Mouse (Mus musculus) heart, adult 11 months (tissue): ENCODE measurements around the gene Cx3cr1.
A peak's percentile ranks its signal among the peaks of the same experiment; 100 is the strongest.

Source experiments
- DNase-seq: peaks from one replicate; pipeline ENCODE4 v3.0.0; 2022

Cx3cr1 gene

GRCm38 (mm10) chr9:120024171-120024570 is 45.5 kb downstream of the Cx3cr1 start:
- peak; percentile 93 for DNase-seq

- DNase-seq = peak; percentile 95
Observed at GRCm38 (mm10) chr9:120023086-120023811, 46.4 kb downstream of the Cx3cr1 start, which contains the start of gene Xirp1. Gene Xirp1, minus strand, starts transcription at chr9:120023598.

DNA sequence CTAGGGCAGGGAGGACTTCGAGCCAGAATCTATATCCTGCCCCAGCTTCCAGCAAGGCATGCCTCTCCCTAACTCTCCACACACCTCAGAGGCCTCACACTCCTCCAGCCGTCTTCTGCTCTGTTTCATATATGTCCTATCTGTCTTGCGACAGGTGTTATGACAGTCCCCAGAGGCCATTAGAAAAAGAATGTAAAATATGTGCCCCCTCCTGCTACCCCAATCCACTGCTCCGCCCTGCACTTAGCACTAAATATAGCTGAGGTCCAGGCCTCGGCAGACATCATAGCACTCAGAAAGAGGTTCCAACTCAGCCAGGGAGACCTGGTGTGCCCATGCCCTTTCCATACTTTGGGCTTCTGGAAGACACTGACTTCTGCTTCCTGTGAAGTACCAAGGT is 48.5 kb downstream of the Cx3cr1 start:
- DNase-seq = peak; percentile 96

GRCm38 (mm10) chr9:120020285-120020890 is 49.3 kb downstream of the Cx3cr1 start:
- DNase-seq = peak; percentile 95

GRCm38 (mm10) chr9:120016956-120017355 is 52.7 kb downstream of the Cx3cr1 start:
- DNase-seq = peak; percentile 91

GRCm38 (mm10) chr9:120014828-120015227 is 54.9 kb downstream of the Cx3cr1 start:
- DNase-seq = peak; percentile 88

DNA sequence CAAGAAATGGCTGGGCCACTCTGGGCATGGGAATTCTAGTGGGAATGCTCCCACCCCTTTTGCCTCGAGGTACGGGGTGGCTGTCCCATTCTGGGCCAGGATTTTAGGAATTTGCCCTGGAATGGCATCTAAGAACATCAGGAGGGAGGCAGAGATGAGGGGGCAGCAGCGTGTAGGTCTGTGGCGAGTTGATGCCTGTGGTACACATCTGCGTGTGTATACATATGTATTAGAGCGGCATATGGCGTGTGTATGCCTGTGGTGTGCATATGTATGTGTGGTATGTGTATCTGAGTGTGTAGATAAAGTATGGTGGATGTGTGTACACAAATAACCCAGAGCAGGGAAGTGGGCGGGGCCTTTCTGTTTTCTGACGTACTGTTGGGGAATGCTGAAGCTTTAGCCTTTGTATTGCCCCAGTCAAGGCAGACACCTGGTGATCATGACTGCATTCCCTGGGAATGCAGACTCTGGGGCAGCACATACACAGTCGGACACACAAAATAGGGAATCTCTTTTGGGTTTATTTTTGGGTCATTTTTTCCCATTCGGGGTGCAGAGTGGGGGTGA is 56.3 kb downstream of the Cx3cr1 start:
- peak; percentile 89 for DNase-seq

DNA sequence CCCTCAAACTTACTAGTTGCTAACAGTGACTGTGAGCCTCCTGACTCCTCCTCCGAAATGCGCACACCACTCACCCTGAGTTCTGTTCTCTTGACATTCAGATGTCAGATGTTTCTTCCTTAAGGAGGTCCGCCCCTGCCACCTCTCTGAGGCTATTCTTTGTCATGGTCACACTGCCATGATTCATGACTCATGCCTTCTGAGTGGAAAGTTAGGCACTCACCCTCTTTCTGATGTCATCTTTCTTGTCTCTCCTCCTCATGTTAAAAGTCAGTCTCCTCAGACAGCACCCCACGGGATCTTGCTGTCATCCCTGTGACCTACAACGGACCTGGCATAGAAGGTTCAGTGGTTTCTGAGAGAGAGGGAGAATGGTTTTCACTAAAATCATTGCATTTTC is 56.9 kb downstream of the Cx3cr1 start:
- peak; percentile 91 for DNase-seq

DNA sequence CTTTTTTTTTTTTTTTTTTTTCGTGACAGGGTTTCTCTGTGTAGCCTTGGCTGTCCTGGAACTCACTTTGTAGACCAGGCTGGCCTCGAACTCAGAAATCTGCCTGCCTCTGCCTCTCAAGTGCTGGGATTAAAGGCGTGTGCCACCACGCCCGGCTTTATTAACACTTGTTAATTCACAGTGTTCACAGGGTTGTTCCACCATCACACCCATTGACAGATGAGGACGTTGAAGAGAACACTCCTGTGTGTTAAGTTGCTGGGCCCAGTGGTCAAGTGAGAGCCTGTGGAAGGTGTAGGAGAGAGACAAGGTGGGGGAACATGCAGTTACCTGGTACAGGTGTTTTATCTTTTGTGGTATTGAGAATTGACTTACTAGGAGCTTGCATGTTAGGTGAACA is 57.5 kb downstream of the Cx3cr1 start:
- peak; percentile 90 for DNase-seq

- DNase-seq = peak; percentile 97
Observed at GRCm38 (mm10) chr9:120011533-120011932, 58.1 kb downstream of the Cx3cr1 start.

DNA sequence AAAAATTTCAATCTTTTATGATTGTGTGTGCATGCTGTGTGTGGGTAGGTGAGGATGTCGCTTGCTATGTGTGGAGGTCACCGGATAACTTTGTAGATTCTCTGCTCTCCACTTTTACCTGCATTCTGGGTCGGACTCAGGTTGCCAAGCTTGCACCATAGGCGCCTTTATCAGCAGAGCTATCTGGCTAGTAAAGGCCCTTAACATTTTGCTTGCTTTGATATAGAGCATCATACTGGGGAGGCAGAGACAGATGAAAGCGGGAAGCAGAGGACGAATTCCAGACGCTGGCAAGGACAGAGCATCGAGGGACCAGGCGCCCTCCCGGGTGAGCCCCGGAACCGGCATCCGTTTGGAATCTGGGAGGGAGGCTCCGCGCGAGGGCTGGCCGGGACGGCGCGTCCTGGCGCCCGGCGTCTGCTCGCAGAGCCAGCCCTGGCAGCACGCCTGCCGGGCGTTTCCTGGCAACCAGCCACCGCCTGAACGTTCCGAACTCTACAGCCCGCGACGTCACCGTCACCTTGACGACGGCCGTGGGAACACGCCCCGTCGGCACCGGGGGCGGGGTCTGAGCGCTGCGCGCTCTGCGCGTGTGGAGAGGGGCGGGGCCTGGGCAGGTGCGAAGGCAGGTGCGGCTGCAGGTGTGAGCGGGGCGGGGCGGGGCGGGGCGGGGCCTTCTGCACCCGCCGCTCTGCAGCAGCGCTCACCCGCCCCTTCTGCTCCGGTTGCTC is 58.7 kb downstream of the Cx3cr1 start:
- DNase-seq = peak; percentile 100

DNA sequence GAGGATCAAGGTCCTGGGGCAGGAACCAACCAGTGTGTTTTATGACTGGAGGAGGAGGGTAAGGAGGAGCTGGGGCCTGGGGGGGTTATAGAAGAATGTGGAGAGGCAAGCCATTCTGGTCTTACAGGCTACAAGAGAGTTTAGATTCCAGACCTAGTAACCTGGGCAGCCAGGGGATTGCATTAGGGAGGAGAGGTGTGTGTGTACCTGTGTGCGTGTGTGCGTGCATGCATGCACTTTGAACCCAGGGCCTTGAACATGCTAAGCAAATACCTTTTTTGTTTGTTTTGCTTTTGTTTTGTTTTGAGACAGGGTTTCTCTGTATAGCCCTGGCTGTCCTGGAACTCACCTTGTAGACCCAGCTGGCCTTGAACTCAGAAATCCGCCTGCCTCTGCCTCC is 59.8 kb downstream of the Cx3cr1 start:
- DNase-seq = peak; percentile 85

DNA sequence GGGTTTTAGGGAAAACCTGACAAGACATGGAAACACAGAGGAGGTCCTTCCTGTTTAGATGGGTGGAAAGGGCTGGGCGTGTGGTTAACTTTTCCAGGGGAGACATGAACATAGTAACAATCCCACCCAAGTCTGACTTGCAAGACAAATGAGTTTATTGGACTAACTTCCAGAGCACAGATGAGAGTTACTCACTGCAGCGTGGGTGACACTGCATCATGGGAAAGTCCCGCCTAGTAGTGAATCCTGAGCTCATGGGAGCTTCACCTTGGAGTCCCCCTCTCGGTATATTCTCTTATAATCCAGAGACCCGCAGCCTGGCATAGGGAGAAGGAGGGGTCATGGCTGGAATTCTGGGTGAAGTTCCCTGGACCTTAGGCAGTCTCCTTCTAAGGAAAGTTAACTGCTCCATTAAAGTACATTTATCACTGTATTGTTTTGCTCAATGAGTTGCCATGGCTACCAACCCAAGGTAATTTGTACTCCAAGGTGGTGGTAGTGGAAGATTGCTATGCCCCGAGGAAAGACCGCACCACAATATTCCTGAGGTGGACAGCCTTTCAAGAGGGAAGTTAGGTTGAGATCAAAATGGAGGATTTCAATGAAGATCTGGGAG is 60.3 kb downstream of the Cx3cr1 start:
- DNase-seq = peak; percentile 88

DNA sequence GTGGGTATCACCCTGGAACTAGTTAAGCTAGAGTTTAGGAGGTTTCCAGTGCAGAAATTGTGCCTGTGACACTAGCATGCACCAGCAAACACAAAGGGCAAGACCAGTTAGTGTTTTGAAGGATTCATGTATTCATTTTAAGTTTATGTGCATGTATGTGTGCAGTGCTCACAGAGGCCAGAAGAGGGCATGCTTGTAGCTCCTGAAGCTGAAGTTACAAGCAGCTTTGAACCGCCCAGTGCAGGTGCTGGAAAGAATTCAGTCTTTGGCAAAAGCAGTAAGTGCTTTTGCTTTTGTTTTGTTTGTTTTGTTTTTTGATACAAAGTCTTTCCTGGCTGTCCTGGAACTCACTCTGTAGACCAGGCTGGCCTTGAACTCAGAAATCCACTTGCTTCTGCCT is 61.8 kb downstream of the Cx3cr1 start:
- no peak for DNase-seq

DNA sequence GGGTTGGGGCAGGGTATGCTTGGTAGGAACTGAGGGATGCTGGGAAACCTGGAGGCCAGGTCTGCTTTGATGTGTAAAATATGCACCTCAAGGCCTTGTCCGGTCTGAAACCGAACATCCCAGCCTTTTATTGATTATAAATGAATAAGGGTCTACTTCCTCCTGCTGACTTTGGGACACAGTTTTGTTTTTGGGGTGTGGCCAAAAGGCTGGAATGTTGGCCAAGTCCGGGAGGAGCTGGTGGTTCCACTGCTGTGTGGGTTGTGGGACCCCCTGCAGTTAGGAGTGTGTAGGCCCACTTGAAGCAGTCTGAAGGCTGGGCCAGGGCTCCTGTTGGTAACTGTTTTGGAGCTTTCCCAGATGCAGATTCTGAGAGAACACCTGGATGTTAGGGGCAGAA is 63.7 kb downstream of the Cx3cr1 start:
- no peak for DNase-seq

- peak; percentile 87 for DNase-seq
Observed at GRCm38 (mm10) chr9:120002893-120003292, 66.8 kb downstream of the Cx3cr1 start.

GRCm38 (mm10) chr9:120001945-120002725 is 67.5 kb downstream of the Cx3cr1 start:
- peak; percentile 99 for DNase-seq

- DNase-seq = peak; percentile 87
Observed at GRCm38 (mm10) chr9:120000761-120001160, 68.9 kb downstream of the Cx3cr1 start.

DNA sequence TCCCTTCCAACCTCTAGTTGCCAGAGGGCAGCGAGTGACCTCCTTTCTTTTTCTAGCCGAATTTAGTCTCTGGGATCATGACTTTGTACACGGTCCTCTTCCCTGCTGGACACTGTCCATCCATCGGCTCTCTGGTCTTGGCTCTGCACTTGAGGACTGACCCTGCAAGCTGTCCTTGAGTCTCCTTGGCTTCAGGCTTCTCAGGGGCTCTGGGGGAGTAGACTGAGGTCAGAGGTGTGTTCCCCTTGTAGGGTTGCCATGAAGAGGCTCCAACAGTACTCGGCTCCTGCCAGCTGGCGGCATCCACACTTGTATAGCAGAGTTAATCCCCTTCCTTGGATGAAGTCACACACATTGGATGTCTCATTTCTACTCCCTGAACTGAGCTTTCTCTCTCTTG is 70.0 kb downstream of the Cx3cr1 start:
- DNase-seq = peak; percentile 97

GRCm38 (mm10) chr9:119998776-119999175 is 70.9 kb downstream of the Cx3cr1 start:
- no peak for DNase-seq

DNA sequence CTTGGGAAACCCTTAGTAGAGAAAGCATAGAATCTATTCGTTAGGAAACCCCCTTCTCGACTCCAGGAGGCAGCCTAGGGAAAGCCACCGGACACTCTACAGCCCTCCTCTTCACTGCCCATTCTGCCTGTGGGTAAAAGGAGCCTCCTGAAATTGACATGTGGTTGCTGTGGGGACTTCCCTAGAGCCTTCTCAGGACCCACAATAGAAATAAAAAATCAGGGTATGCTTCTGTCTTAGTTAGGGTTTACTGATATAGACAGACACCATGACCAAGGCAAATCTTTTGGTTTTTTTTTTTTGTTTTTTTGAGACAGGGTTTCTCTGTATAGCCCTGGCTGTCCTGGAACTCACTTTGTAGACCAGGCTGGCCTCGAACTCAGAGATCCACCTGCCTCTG is 73.6 kb downstream of the Cx3cr1 start:
- no peak for DNase-seq

DNA sequence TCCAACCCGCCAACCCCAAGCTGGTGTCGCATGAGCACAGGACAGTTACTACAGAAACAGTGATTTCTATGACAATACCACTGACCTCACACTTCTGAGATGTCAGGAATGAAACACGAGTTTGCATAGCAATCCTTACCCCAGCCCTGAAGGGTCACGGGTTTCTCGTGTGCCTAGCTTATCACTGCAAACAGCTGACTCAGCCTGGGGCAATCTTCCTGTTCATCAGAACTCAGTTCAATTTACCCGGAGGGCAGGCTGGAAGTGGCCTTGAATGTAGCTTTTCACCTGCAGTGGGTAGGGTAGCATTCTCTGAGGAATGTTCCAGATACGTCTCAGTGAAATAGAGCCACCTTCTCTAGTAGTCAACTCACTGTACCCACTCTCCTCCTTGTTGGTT is 75.5 kb downstream of the Cx3cr1 start:
- no peak for DNase-seq
